Mouse (Mus musculus) cerebral cortex, adult 2 months (tissue): ENCODE results near the gene Gcfc2.

Experiments
- WGBS: fragments of 180-500 bp; shearing (Covaris S2); methylation state at CpG from one replicate; pipeline ENCODE4 v1.1.7; 2018; 5-methylcytosine and 5-hydroxymethylcytosine counted together

The Gcfc2 gene

GRCm38 (mm10) chr6:81975971-81976621, 52.6 kb downstream of the Gcfc2 start:
- 22% methylated on average over 7 of the region's 7 CpGs for WGBS

- 93% methylated on average over 4 of the region's 4 CpGs for WGBS
Measured at GRCm38 (mm10) chr6:81979286-81979685, 55.8 kb downstream of the Gcfc2 start.

- 94% methylated on average over 8 of the region's 8 CpGs for WGBS
Measured at GRCm38 (mm10) chr6:81986171-81986570, 62.7 kb downstream of the Gcfc2 start.

- 42% methylated on average over 5 of the region's 5 CpGs for WGBS
Measured at GRCm38 (mm10) chr6:81986599-81986998, 63.1 kb downstream of the Gcfc2 start.

- 7% methylated on average over 9 of the region's 9 CpGs for WGBS
Measured at GRCm38 (mm10) chr6:81987010-81987409, 63.5 kb downstream of the Gcfc2 start.

GRCm38 (mm10) chr6:81987580-81987979, 64.1 kb downstream of the Gcfc2 start:
- 79% methylated on average over 3 of the region's 3 CpGs for WGBS

GRCm38 (mm10) chr6:81988341-81988740, 64.9 kb downstream of the Gcfc2 start:
- whole genome bisulfite sequencing = 94% methylated on average over 5 of the region's 5 CpGs

- 45% methylated on average over 20 of the region's 20 CpGs for WGBS
Measured at GRCm38 (mm10) chr6:81990049-81990810, 66.8 kb downstream of the Gcfc2 start.
